In the genomic region with DNA sequence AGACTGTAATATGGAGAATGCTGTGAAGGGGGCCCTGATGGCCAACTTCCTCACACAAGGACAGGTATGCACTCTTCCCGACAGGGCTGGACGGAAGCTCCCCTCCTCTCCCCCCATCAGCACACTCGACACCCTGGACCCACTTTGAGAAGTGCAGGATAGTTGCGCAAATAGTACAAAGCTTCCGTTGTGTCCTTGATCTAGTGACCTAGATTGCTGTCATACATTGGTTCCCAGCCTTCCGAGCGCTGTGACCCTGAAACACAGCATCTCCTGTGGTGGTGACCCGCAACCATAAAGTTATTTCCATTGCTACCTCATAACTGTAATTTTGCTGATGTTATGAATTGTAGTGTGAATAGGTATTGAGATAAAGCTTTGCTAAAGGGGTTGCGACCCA, we compare ENCODE assay signal across 22 mouse cellular contexts. TPM values are rescaled to one million over a fixed set of nuclear protein-coding genes. Genes with fewer than 3 reads are reported as not detected.
A peak's percentile ranks its signal among the peaks of the same experiment; 100 is the strongest.
DNase-seq lines count a peak whose midpoint lies in the region; ATAC-seq and TF ChIP-seq lines count a peak whose summit lies in the region.
"Had no signal": no experiment of that assay in that cellular context is flagged by ENCODE, and none has a peak within 500 bp of the region (broad histone marks: within the 10 kb centered on the region; RNA-seq: fewer than 3 reads in every experiment).

No protein-coding gene starts in this region.

- peak; percentile 30; the same call in 1 of the 2 replicates for ATAC-seq in liver, postnatal 0 days
- no peak for ATAC-seq in liver, embryonic 11.5 days (replicated peaks; ENCODE audit: low FRiP score)
- ATAC-seq: activated CD4-positive, CD25-positive, alpha-beta regulatory T cell, adult 4 months; CD4-positive, CD25-positive, alpha-beta regulatory T cell, adult 4 months; Patski had no signal

- no peak overlapping the region for H3K9ac ChIP-seq in liver, adult 2 months (ENCODE audit: low read depth, low read length)
- no peak overlapping the region for H3K9ac ChIP-seq in liver, postnatal 0 days (replicated peaks)
- no peak overlapping the region for H3K9ac ChIP-seq in liver, embryonic 11.5 days (ENCODE audit: low read depth, low read length)

- no peak for TF ChIP-seq CTCF in liver, adult 2 months (IDR thresholded peaks at IDR 0.05; ENCODE audit: low read depth, low read length)
- TF ChIP-seq CTCF in liver, postnatal 0 days (IDR thresholded peaks at IDR 0.05; ENCODE audit: low read depth), result no peak

- no peak for TF ChIP-seq EP300 in liver, postnatal 0 days (IDR thresholded peaks at IDR 0.05; ENCODE audit: low read depth)

- DNase-seq in adrenal gland, adult 2 months, result peak; percentile 31
- no peak for DNase-seq in adrenal gland, postnatal 4 days (ENCODE audit: low spot score in 2 of 2)
- peak; percentile 75 for DNase-seq in liver, adult 2 months (ENCODE audit: extremely low read depth, low read depth, low spot score)
- DNase-seq in liver, result no peak
- no peak for DNase-seq in liver, postnatal 0 days
- DNase-seq in liver, embryonic 11.5 days (ENCODE audit: low spot score), result no peak
- DNase-seq: adrenal gland, adult 8-10 months; adrenal gland, postnatal 10 days; adrenal gland, postnatal 14 days; adrenal gland, postnatal 25 days; adrenal gland, postnatal 36 days; B cell, adult 2 months; cerebellum, adult 11 months; cerebellum, adult 11-12 months; cerebellum, adult 18-20 months; cerebellum, adult 2 months; cerebellum, adult 8-10 months had no signal

- H3K79me2 ChIP-seq in liver, adult 2 months (ENCODE audit: control insufficient read depth, insufficient read depth, low read length), result peaks cover 3% of the 10 kb centered on the region; the same call in 1 of the 2 replicates

- peaks cover 10% of the 10 kb centered on the region for H3K4me1 ChIP-seq in liver, adult 2 months (ENCODE audit: control insufficient read depth, insufficient read depth, low read length)
- no peaks in the 10 kb centered on the region for H3K4me1 ChIP-seq in liver, postnatal 0 days (ENCODE audit: insufficient read depth)
- peaks cover 5% of the 10 kb centered on the region for H3K4me1 ChIP-seq in liver, embryonic 11.5 days (replicated peaks; ENCODE audit: control insufficient read depth, insufficient read depth, low read length)

- H3K36me3 ChIP-seq in liver, adult 2 months (ENCODE audit: control insufficient read depth, insufficient read depth, low read length), result peaks cover 68% of the 10 kb centered on the region
- H3K36me3 ChIP-seq in liver, postnatal 0 days (replicated peaks; ENCODE audit: insufficient read depth, low read length), result peaks cover 65% of the 10 kb centered on the region
- peaks cover 33% of the 10 kb centered on the region for H3K36me3 ChIP-seq in liver, embryonic 11.5 days (ENCODE audit: control insufficient read depth, insufficient read depth, low read length)

- no peaks in the 10 kb centered on the region for H3K27me3 ChIP-seq in liver, adult 2 months (ENCODE audit: control insufficient read depth, insufficient read depth, low read length)
- H3K27me3 ChIP-seq in liver, postnatal 0 days (ENCODE audit: insufficient read depth, low read length), result no peaks in the 10 kb centered on the region
- H3K27me3 ChIP-seq in liver, embryonic 11.5 days (replicated peaks; ENCODE audit: control insufficient read depth, insufficient read depth, low read length), result no peaks in the 10 kb centered on the region
- H3K27me3 ChIP-seq: CH12.LX, Patski had no signal

- H3K4me2 ChIP-seq in liver, postnatal 0 days (ENCODE audit: low read depth, low read length), result no peak overlapping the region
- no peak overlapping the region for H3K4me2 ChIP-seq in liver, embryonic 11.5 days

- H3K9me3 ChIP-seq in liver, postnatal 0 days (ENCODE audit: low read length), result no peaks in the 10 kb centered on the region
- no peaks in the 10 kb centered on the region for H3K9me3 ChIP-seq in liver, embryonic 11.5 days (ENCODE audit: control insufficient read depth, low read length)
- H3K9me3 ChIP-seq: G1E had no signal

- H3K4me3 ChIP-seq in liver, adult 2 months (ENCODE audit: insufficient read depth, low read depth, low read length), result no peak overlapping the region
- H3K4me3 ChIP-seq in liver, postnatal 0 days (ENCODE audit: low read depth, low read length), result no peak overlapping the region
- no peak overlapping the region for H3K4me3 ChIP-seq in liver, embryonic 11.5 days (ENCODE audit: low read depth, low read length)

- H3K27ac ChIP-seq in liver, adult 2 months (replicated peaks; ENCODE audit: insufficient read depth, low read depth, low read length), result no peak overlapping the region
- no peak overlapping the region for H3K27ac ChIP-seq in liver, postnatal 0 days (ENCODE audit: low read depth)
- H3K27ac ChIP-seq in liver, embryonic 11.5 days (ENCODE audit: low read depth, low read length), result no peak overlapping the region

- no peak for TF ChIP-seq POLR2A in liver, adult 2 months (IDR thresholded peaks at IDR 0.05; ENCODE audit: extremely low read depth, insufficient read depth, low read length)

- 26% methylated on average over 9 of the region's 9 CpGs for WGBS in liver, adult 2 months
- WGBS in liver, postnatal 0 days (ENCODE audit: insufficient replicate concordance), result 72% methylated on average over 9 of the region's 9 CpGs
- 88% methylated on average over 9 of the region's 9 CpGs for whole genome bisulfite sequencing in liver, embryonic 11.5 days

RNA-seq across cellular contexts. Expression of a gene that starts 7.6 kb away (rescaled TPM):
- total RNA-seq in adrenal gland, adult 2 months (2021), result 10 to 100 TPM; 77.1 to 84.8 TPM
- polyA plus RNA-seq in adrenal gland, adult 2 months (2012; rRNA removed), result 62.4 and 62.8 TPM in 2 replicates
- 10 to 100 TPM; 72.1 to 74.5 TPM for total RNA-seq in adrenal gland, postnatal 4 days (2021)
- 119 TPM in 2 replicates for total RNA-seq in liver, adult 2 months (2014; rRNA removed)
- polyA plus RNA-seq in liver, adult 2 months (2012; rRNA removed), result 127 and 162 TPM in 2 replicates
- 76.4 and 80.8 TPM in 2 replicates for polyA plus RNA-seq in liver, postnatal 0 days (2015; fragmentation: Nextera tagmentation; extraction: Ambion mirVana)
- 112 and 129 TPM in 2 replicates for polyA plus RNA-seq in liver, embryonic 11.5 days (2014; fragmentation: Nextera tagmentation; extraction: Ambion mirVana)

RNA-seq across cellular contexts. Expression of a gene that starts 36.3 kb away (rescaled TPM):
- 10 to 100 TPM; 79.0 to 84.2 TPM for total RNA-seq in adrenal gland, adult 2 months (2021)
- 298 and 342 TPM in 2 replicates for polyA plus RNA-seq in adrenal gland, adult 2 months (2012; rRNA removed)
- total RNA-seq in adrenal gland, postnatal 4 days (2021), result 10 to 100 TPM; 67.2 to 77.2 TPM
- 62.5 and 82.7 TPM in 2 replicates for total RNA-seq in liver, adult 2 months (2014; rRNA removed)
- 97.8 and 112 TPM in 2 replicates for polyA plus RNA-seq in liver, adult 2 months (2012; rRNA removed)
- 161 and 163 TPM in 2 replicates for polyA plus RNA-seq in liver, postnatal 0 days (2015; fragmentation: Nextera tagmentation; extraction: Ambion mirVana)
- polyA plus RNA-seq in liver, embryonic 11.5 days (2014; fragmentation: Nextera tagmentation; extraction: Ambion mirVana), result 242 and 253 TPM in 2 replicates

RNA-seq across cellular contexts. Expression of a gene that starts 49.2 kb away (rescaled TPM):
- total RNA-seq in adrenal gland, adult 2 months (2021), result 100 to 1,000 TPM; 141 to 146 TPM
- polyA plus RNA-seq in adrenal gland, adult 2 months (2012; rRNA removed), result 58.7 and 83.4 TPM in 2 replicates
- 100 to 1,000 TPM; 102 to 104 TPM for total RNA-seq in adrenal gland, postnatal 4 days (2021)
- 142 and 162 TPM in 2 replicates for total RNA-seq in liver, adult 2 months (2014; rRNA removed)
- polyA plus RNA-seq in liver, adult 2 months (2012; rRNA removed), result 70.2 and 71.5 TPM in 2 replicates
- 54.6 and 57.6 TPM in 2 replicates for polyA plus RNA-seq in liver, postnatal 0 days (2015; fragmentation: Nextera tagmentation; extraction: Ambion mirVana)
- polyA plus RNA-seq in liver, embryonic 11.5 days (2014; fragmentation: Nextera tagmentation; extraction: Ambion mirVana), result 104 and 116 TPM in 2 replicates

Comparison
In these comparisons a context has a peak if more than half of its experiments do, and no peak if none do; other contexts are left out.
1. DNase-seq: peak in adrenal gland, adult 2 months (single experiment) and liver, adult 2 months (single experiment); none in adrenal gland, postnatal 4 days (0 of 2), liver (single experiment), liver, postnatal 0 days (single experiment) and liver, embryonic 11.5 days (single experiment).